Mouse (Mus musculus): ENCODE results near the gene Catsper2.
"Not testable (repeated sequence)": the region's sequence is repeated elsewhere in the genome, so short reads cannot be mapped to it uniquely, and the experiment has no call there.

Catsper2 gene

DNA sequence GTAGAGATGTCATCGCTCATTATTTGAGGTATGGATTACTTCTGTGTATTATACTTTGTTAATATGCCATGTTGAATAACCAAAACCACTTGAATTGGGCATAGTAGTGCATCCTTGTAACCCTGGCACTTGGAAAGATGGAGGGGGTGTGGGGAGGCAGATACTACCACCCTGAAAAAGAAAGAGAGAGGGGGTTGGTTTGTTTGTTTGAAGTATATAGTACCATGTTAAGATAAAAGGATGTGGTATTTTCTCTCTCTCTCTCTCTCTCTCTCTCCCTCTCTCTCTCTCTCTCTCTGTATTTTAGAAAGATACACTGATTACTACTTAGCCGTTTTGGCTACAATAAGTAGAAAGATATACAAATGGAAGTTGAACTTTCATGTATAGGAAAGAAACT is 12.3 kb upstream of the Catsper2 start:
- DNase-seq = no peak

DNA sequence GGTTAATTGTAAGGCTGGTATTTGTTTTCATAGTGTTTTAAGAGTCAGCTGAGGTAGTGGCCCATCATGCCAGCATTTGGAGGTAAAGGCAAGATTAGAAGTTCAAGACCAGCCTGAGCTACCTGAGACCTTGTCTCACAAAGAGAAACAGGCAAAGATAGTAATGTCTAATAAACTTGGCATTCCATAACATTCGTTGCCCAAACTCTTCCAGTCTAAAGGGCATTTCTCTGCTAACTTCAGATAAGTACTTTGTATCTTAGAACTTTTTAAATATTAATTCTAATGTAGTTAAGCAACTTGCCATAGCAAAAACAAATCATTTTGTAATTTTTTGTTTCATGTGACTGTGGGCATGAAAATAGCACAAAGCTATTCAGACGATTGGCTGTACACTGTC is 9.6 kb upstream of the Catsper2 start:
- no peak for DNase-seq

DNA sequence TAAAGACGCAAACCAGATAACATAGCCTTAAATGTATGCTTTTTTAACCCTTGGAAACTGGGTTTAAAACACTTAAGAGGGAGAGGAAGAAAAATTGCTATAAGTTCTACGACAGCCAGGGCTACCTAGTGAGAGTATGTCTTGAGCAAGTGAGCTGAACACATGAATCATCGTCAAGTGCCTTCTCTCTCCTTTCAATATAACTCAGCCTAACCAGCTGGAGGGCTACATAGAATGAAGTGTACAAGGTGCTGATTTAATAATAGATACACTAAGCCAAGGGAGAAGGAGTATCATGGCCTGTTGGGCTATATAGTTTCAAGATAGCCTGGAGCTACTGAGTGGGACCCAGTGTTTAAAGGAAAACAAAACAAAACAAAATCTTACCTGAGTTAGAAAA is 4.9 kb upstream of the Catsper2 start:
- DNase-seq = no peak

DNA sequence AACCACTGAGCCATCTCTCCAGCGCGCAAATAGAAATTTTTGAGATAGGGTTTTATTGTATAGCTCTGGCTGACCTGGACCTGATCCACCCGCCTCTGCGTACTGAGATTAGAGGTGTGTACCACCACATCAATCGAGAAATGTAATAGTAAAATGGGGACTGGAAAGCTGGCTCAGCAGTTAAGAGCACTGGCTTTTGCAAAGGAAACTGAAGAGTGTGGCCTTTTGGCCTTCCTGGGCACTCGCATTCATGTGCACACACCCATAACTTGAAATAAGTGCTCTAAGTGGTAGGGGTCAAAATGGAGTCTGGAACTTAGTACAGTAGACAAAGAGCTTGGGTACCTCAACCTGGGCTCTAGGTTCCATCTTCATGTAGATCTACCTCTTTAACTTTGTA is 2.8 kb upstream of the Catsper2 start:
- DNase-seq = no peak

DNA sequence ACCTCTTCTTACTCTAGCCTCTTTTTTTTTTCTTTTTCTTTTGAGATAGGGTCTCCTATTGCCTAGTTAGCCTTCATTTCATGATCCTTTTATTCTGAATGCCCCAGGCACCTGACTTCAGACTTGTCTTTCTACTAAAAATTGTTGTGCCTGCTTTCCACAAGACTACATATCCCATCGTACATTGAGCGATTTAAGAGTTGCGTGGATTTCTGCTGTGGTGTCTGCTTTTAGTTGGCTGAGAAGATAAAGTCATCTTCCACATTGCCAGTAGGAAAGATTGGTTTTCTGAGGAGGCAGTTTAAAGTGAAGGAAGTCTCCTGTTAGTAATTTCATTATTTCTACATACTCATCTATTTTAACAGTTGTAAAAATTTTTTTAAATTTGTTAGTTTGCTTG is 2.0 kb upstream of the Catsper2 start:
- DNase-seq = no peak

DNA sequence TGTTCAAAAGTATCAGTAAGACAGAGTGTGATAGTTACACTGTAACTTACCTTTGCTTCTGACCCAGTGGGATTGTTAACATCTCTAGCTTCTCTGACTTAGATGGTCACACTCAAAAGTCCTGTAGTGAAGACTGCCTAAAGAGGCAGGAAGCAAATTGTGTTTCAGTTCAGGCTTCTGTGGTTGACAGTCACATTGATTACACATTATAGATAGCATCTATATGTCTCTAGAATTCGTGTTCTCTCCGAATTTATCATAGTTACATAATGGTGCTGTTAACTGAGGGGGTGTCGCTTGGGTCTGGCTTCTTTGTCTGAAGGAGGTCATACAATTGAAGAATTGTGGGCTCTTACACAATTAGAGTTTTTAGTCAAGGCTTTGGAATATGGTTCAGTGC is 1.5 kb upstream of the Catsper2 start:
- DNase-seq = no peak

DNA sequence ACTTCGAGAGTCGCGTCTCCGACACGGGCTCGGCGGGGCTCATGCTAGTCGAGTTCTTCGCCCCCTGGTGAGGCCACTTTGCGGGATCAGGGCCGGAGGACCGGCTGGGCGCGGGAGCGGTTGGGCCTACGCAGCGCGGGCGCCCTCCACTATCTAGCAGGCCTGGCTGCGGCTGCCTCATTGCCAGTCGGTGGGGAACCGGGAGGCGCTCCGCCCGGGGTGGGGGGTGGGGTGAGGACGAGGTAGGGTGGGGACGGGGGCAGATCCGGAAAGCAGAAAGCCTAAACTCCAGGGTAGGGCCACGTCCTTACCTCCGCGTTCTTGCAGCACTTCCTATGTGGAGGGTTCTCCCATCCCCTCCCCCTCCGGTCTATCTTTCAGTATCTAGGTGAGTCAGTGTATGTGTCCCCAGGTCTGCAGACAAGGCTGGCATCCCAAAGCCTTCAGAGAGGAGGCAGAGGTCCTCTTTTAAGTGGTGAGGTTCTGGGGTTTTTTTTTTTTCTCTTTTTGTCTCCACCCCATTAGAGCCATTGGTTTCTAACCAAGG is 620 bp upstream of the Catsper2 start:
- DNase-seq = peak; percentile 72

DNA sequence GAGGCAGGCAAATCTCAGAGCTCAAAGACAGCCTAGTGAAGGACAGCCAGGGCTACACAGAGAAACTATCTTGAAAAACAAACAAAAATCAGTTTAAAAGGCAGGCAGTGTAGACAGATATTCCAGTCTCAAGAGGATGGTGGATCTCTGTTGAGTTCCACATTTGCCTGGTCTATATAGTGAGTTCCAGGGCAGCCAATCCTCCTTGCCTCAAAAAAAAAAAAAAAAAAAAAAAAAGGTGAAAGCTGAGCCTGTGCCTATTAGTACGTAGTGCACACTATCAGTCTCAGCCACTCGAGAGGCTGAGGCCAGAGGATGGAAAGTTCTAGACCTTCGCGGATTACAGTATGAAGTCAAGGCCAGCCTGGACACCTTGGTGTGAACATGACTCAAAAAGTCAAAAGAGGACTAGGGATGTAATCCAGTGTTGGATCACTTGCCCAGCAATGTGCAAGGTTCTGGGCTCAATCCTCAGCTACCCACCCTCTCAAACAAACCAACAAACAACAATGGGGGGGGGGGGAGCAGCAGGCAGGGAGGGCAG is 677 bp downstream of the Catsper2 start:
- no peak for DNase-seq

DNA sequence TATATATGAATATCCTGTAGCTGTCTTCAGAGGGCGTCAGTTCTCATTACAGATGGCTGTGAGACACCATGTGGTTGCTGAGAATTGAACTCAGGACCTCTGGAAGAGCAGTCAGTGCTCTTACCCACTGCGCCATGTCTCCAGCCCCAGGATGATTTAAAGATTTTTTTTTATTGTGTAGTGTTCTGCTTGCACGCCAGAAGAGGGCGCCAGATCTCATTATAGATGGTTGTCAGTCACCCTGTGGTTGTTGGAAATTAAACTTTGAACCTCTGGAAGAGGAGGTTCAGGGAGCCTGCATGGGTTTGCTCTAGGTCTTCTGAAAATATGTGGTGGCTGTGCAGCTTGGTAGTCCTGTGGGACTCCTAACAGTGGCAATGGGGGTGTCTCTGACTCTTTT is 5.4 kb downstream of the Catsper2 start:
- DNase-seq = peak; percentile 32

DNA sequence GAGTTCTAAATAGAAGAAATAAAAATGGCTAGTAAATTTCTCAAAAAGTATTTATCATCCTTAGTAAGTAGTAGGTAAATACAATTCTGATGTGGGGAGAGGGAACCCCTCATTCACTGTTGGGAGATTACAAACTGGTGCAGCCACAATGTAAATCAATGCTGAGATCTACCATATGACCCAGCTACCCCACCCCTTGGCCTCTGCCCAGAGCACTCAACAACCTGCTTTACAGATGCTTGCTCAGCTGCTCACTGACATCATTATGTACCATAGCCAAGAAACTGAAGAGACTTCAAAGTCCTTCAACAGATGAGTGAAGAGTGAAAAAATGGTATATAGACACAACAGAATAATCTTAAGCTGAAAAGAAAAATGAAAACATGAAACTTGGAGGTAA is 10.3 kb downstream of the Catsper2 start:
- peak; percentile 14 for DNase-seq

DNA sequence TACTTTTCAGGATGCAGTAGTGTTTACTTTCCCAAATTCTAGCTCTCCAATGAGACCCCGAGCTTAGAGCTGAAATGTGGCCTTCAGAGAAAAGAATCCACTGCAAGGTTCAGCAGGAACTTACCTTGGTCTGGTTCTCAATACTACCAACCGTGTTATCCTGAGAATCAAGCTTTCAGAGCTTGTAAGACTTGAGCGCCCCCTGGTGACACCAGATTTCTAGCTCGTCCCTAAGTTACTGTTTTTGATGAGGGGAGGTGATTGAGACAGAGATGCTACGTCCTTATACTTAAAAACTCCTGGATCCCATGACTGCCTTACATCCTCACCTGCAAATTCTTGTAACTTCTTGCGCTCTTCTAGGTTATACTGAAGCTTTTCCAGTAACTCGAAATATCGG is 17.0 kb downstream of the Catsper2 start:
- DNase-seq = peak; percentile 87

DNA sequence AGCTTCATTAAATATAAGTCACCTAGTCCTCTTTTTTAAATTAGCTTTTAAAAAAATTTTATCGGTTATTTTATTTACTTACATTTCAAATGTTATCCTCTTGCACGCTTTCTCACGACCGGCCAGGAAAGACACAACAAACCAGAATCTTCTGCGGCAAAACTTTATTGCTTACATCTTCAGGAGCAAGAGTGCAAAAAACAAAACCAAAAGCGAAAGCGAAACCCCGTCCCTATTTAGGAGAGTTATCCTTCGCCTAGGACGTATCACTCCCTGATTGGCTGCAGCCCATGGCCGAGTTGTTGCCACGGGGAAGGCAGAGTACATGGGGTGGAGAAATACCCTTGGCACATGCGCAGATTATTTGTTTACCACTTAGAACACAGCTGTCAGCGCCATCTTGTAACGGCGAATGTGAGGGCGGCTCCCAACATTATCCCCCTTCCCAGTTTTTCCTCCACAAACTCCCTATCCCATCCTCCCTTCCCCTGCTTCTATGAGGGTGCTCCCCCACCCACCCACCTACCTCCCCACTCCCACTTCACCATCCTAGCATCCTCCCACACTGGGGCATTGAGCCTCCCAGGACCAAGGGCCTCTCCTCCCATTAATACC is 26.5 kb downstream of the Catsper2 start, which contains the start of gene Strc:
TSS of gene Strc (minus strand) at position 208 of the 615 bp plus-strand sequence.
- DNase-seq = not testable (repeated sequence)

DNA sequence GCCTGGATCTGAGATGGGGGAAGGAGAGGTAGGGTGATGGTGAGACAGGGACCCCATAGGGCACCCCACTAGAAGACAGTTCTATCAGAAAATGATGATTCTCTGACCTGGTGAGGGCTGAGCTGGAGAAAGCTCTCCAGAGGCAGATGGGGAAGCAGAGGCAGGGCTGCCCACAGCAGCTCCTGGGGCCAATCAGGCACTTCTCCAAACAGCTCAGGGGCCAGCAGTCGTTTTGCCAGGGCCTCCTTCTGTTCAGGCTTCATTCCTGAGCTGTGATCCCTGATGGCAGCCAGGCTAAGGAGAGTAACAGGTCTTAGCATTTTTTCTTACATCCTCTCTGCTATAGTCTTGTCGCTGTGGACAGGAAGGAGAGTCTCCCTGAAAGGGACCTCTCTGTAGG is 38.8 kb downstream of the Catsper2 start:
- DNase-seq = no peak

DNA sequence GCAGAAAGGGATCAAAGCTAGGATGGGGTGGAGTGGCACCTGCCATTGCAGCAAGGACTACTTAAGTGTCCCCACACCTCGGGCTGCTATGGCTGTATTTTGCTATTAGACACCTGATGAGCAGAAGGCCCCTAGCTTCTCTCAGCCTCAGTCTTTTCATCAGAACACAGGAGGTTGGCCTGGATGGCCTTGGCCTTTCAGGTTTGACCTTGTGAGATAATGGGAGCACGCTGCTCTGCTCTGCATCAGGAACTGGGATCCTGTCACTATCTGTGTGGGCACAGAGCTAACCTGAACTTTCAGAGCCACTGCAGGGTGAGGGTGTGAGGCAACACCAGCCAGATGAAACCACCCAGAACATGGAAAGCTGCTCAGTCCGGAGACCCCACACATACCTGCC is 41.3 kb downstream of the Catsper2 start:
- DNase-seq = no peak

DNA sequence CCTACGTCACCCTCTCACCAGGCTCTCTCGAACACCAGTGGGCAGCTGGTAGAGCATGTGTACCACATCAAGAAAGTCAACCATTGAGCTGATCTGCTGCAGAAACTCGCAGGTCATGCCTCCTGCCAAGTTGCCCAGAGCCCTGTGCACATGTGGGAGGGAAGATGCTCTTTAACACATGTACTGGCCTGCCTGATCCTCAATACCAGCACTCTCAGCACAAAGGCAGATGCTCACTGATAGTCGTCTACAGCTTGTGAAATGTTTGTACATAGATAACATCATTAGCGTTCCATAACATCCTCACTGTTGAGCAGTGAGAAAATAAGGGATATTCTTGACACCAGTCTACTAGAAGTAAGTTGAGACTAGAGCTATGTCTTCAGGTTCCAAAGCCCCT is 42.7 kb downstream of the Catsper2 start:
- no peak for DNase-seq

DNA sequence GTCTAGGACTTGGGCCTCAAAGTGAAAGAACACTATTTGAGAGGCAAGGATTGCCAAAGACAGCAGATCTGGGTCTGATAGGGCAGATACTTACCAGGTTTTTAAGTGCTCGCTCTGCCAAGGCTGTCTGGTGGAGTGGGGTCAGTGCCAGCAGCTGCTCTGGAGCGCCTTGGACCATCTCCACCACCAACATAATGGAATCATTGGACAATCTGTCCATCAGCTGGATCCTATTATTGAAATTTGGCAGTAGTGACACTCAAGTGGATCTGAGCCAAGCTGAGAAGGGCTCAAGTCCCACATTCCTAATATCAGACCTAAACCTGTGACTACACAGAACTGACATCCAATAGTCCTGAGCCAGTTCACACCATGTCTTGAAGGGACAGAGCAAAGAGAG is 44.8 kb downstream of the Catsper2 start:
- peak; percentile 15 for DNase-seq

DNA sequence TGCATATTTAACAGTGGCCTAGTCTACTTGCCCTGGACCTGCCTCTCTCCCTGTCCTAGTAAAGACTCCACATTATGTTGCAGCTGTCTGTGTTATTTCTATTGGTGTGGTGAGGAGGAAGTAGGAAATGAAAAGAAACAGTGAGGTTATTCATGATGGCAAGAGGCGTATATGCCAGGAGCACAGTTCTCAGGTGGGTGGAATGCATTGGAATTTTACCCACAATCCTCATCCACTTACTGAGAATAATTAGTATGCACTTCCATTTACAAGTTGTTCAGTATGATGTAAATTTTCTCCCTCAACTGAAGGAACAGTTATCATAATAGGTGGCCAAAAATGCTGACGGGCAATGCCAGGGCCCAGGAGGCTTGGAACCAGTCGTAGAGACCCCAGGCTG is 49.9 kb downstream of the Catsper2 start:
- no peak for DNase-seq

DNA sequence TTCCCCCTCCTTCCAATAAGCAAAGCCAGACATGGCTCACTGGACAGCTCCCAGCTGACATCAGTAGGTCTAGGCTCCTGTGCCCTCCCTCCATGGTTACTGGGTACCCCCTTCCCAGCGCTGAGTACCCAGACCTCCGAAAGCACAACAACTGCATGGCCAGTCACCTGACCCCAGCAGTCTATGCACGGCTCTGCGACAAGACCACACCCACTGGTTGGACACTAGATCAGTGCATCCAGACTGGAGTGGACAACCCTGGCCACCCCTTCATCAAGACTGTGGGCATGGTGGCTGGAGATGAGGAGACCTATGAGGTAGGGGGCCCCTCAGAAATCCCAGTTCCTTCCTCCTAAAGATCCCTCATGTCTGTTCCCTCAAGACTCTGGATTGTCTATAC is 54.1 kb downstream of the Catsper2 start:
- DNase-seq = no peak

DNA sequence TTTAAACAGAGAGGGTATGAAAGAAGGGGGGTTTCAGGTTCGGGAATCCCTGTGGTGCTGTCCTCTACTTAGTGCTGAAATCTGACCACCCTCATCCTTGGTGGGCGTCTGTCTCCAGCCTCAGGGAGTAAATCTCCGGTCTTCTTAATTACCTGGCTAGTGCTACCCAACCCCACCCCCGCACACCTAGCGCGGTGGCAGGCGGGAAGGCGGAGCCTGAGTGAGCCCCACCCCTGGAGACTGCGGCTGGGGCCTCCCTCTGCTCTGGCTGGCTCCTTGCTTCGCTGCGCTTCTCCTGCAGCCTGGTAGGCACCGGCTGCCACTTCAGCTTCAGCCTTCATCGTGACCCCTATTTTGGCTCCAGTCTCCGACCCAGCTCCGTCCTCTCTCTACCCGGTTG is 55.2 kb downstream of the Catsper2 start:
- DNase-seq = peak; percentile 80

DNA sequence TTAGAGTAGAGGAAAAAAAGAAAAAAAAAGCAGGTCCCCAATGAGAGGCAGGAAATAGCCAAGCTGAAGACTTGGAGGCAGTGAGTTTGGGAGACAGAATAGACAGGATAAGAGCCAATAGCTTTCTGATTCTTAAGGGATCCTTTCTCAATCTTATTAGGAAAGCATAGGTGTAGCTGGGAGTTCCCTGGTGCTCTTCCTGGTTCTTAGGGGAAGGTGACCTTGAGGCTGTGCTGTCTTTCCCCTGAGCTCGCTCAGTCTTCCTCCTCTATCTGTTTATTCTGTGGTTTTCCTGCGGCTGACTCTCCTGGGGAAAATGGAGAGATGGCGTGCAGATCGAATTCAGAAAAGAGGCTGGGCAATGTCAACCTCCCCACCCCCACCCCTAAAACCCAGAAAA is 55.6 kb downstream of the Catsper2 start:
- no peak for DNase-seq

DNA sequence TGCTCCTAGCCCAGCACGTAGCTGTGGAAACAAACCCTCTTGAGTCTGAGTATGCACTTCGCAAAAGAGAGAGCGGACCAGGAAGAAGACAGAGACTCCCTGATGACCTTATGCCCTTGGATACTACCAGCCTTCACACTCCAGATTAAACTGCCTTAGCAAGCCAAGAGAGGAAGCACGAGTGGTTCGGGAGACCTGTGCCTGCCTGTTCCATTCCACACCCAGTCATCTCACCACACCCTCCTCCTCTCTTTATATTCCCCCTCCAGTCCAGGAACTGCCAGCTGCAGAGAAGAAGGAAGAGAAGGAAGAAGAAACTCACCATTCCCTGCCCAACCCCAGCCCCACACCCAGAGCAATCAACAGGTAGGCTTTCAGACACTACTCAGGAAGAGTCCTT is 56.1 kb downstream of the Catsper2 start, which contains the start of gene Ckmt1:
TSS of gene Ckmt1 (plus strand) at position 221 of the 400 bp plus-strand sequence.
- peak; percentile 30 for DNase-seq

DNA sequence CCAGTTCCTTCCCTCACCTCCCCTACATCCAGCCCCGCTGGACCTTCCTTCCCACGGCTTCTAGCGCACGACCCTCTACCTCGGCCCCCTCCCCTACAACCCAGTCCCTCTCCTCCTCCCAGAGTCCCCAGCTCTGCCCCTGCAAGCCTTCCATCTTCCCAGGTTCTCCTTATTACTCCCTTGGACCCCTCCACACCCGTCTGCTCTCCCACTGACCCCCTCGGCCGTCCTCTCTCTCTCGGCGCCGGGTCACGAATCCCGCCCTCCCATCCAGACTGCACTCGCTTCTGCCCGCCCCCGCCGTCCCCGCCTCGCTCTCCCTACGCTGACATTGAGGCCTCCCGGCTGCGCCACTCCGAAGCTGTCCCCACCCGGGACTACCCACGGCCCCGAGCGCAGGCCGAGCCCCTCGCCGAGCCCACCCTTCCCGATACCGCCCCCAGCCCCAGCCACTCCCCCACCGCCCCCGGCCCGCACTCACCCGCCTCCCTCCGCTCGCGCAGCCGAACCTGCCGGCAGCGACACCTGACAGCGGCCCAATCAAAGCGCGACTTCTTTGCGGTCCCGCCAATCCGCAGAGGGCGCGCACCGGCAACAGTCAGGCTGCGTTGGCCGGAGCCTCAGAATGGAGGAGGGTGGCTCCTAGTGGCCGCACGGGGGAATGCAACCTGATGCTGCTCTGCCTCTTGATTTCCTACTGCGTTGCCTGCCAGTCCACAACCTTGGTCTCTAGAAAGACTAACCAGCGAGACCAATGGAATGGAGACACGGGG is 58.6 kb downstream of the Catsper2 start, which contains the start of gene Ppip5k1:
TSS of gene Ppip5k1 (minus strand) at position 577 of the 773 bp plus-strand sequence.
- DNase-seq = peak; percentile 99

DNA sequence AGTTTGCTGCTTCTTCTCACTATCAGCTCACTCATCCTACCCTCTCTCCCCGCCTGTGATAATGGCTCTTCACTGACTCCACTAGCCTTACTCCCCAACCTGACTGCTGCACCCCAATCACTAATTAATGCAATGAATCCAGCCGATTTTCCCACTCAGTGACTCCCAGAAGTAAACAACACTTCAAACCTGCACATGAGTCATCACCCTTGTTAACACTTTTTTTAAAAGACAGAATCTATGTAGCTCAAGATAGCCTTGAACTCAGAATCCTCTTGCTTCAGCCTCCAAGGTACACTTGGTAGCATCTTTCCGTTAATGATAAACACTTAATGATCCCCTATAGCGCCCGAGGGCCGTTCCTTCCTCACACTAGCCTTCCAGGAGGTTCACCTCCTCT is 59.2 kb downstream of the Catsper2 start:
- DNase-seq = peak; percentile 10

DNA sequence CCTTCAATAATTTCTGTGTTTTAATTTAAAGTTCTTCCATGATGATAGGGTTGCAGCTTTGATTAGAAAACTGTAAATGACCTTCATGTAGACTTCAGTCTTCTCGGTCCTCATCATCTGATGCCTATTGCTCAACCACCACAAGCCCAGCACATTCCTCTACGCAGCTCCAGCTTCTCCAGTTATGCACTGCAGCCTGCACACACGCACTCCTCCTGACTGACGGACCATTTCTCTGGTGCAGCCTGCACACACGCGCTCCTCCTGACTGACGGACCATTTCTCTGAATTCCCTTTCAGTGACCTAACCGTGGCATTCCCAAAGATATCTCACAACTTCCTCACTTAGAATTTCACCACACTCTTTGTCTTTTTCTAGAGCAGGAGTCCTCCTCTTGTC is 60.4 kb downstream of the Catsper2 start:
- DNase-seq = peak; percentile 26
